Mouse (Mus musculus) heart, adult 2 months (tissue): Measurements from ENCODE around the gene Tfcp2.

Experiments
- CTCF ChIP-seq: fragments of 200-600 bp; IDR thresholded peaks from 2 replicates; pipeline ENCODE4 v1.8.1; 2022; ENCODE audit warnings: antibody characterized with exemption, mild to moderate bottlenecking, moderate library complexity
- POLR2A ChIP-seq: fragments of 200-500 bp; IDR thresholded peaks from 2 replicates; pipeline ENCODE4 v1.6.1; 2011; ENCODE audit warnings: mild to moderate bottlenecking, low read depth, low read length, control low read depth; ENCODE audit not compliant: insufficient read depth

GRCm38 (mm10) chr15:100508454-100509167 is 43.2 kb downstream of the Tfcp2 start:
- TF ChIP-seq POLR2A = no peak
- no peak for TF ChIP-seq CTCF
